Mouse (Mus musculus) hindbrain, embryonic 12.5 days (tissue): ENCODE measurements around the gene Notch3. TPM values are rescaled to one million over a fixed set of nuclear protein-coding genes. Genes with fewer than 3 reads are reported as not detected.

Source experiments
- ATAC-seq: fragments of 200-750 bp; cut with Nextera tagmentation; 2 replicates; pipeline ENCODE4 v1.8.0; 2017; ENCODE audit warnings: moderate TSS enrichment; ENCODE audit not compliant: low FRiP score
- H3K27ac ChIP-seq: fragments of 300-500 bp; sonication (generic); 2 replicates; pipeline ENCODE4 v1.5.1; 2016; ENCODE audit warnings: mild to moderate bottlenecking
- H3K27me3 ChIP-seq: fragments of 300-500 bp; sonication (generic); 2 replicates; pipeline ENCODE4 v1.6.1; 2016; ENCODE audit warnings: mild to moderate bottlenecking
- H3K36me3 ChIP-seq: fragments of 300-500 bp; sonication (generic); 2 replicates; pipeline ENCODE4 v1.6.1; 2016; ENCODE audit warnings: mild to moderate bottlenecking
- H3K4me1 ChIP-seq: fragments of 300-500 bp; sonication (generic); 2 replicates; pipeline ENCODE4 v1.6.1; 2016
- H3K4me2 ChIP-seq: fragments of 300-500 bp; sonication (generic); replicated peaks from 2 replicates; pipeline ENCODE4 v1.6.1; 2016; ENCODE audit warnings: mild to moderate bottlenecking
- H3K4me3 ChIP-seq: fragments of 300-500 bp; sonication (generic); 2 replicates; pipeline ENCODE4 v1.5.1; 2016; ENCODE audit warnings: mild to moderate bottlenecking
- H3K9ac ChIP-seq: fragments of 300-500 bp; sonication (generic); 2 replicates; pipeline ENCODE4 v1.6.1; 2016; ENCODE audit warnings: mild to moderate bottlenecking, moderate library complexity
- H3K9me3 ChIP-seq: fragments of 300-500 bp; sonication (generic); replicated peaks from 2 replicates; pipeline ENCODE4 v1.6.1; 2016; ENCODE audit warnings: mild to moderate bottlenecking
- WGBS: fragments of 180-500 bp; shearing (Covaris S2); methylation state at CpG from one replicate; pipeline ENCODE4 v1.1.7; 2016; 5-methylcytosine and 5-hydroxymethylcytosine counted together
- polyA plus RNA-seq: library from polyadenylated mRNA; unstranded; fragments of >200 nt; fragmentation: Nextera tagmentation; extraction: Ambion mirVana; gene quantifications from 2 replicates; pipeline ENCODE4 v1.2.1, GENCODE M21; 2016

Gene Notch3
- polyA plus RNA-seq, 1 experiment from 2014 or later = 23.6 TPM

DNA sequence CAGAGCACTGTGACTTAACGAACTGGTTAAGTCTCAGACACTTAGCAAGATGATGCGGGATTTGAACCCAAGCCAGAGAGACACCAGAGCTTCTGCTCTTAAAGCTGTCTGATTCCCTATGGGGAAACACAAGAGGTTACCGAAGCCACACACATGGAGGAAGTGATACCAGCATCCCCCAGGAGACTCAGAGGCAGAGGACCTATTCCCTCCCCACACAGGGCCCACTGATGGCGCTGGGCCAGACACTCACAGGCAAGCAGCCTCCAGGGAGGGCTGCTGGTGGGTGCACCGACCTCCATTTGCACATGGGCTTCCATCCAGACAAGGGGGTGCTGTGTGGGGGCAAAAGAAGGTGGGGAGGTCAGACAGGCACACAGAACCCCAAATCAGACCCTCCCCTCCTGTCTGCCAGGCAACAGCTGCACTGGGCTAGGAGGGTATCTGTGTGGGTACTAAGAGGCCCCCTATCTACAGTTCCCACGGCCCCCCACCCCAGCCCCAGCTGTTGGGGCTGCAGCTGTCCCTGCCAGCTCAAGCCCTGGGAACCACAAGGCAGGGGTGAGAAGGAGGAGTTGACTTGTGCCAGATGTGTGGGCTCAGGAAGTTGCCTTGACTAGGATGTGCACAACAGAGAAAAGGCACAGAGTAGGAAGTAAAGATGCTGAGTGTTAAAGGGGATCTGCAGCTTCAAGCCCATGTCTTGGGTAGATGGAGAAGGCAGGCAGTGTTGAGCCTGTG lies 2.6 kb downstream of the Notch3 start:
- Histone ChIP-seq H3K27ac (peak overlapping the region; percentile 58), H3K27me3 (no peaks in the 10 kb centered on the region; the same call in 1 of the 2 replicates), H3K36me3 (no peaks in the 10 kb centered on the region), H3K4me2 (peak overlapping the region; percentile 32), H3K4me3 (0 out of 2 replicates have a peak overlapping the region, but pooled peaks have one; percentile 0), H3K9me3 (no peaks in the 10 kb centered on the region), H3K9ac (no peak overlapping the region), H3K4me1 (peaks cover 50% of the 10 kb centered on the region)
- ATAC-seq = no peak
- WGBS = 55% methylated on average over 6 of the region's 6 CpGs

GRCm38 (mm10) chr17:32162112-32162850 lies 4.4 kb downstream of the Notch3 start:
- H3K9me3 ChIP-seq = no peaks in the 10 kb centered on the region
- peak overlapping the region; percentile 76 for H3K9ac ChIP-seq
- peaks cover 46% of the 10 kb centered on the region for H3K4me1 ChIP-seq
- WGBS = 3% methylated on average over 58 of the region's 58 CpGs
- H3K27me3 ChIP-seq = no peaks in the 10 kb centered on the region; the same call in 1 of the 2 replicates
- 0 out of 2 replicates have a peak overlapping the region, but pooled peaks have one; percentile 40 for H3K27ac ChIP-seq
- peak overlapping the region; percentile 95 for H3K4me2 ChIP-seq
- H3K36me3 ChIP-seq = peaks cover 14% of the 10 kb centered on the region
- H3K4me3 ChIP-seq = peak overlapping the region; percentile 59
- ATAC-seq = peak; percentile 33; the same call in 1 of the 2 replicates

- Histone ChIP-seq H3K27me3 (no peaks in the 10 kb centered on the region; the same call in 1 of the 2 replicates), H3K9me3 (no peaks in the 10 kb centered on the region), H3K4me2 (no peak overlapping the region), H3K4me1 (peaks cover 39% of the 10 kb centered on the region), H3K36me3 (peaks cover 18% of the 10 kb centered on the region), H3K27ac (no peak overlapping the region), H3K9ac (no peak overlapping the region), H3K4me3 (no peak overlapping the region)
- ATAC-seq = no peak
- 81% methylated on average over 4 of the region's 4 CpGs for WGBS
Observed at GRCm38 (mm10) chr17:32160882-32161281, 5.8 kb downstream of the Notch3 start.

DNA sequence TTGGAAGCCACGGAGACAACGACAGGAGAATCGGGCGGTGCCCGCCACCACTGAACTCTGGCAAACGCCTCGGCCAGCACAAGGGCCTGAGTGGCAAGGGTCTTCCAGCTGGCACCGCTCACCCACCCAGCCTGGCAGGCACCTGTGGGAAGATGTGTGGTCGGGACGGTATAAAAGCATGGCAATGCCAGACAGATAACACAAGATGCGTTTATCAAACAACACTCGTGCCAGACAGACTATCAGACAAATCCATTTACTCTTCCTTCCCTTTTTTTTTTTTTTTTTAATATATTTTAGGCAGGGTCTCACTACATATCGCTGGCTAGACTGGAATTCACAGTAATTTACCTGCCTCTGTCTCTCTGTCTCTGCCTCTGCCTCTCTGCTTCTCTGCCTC lies 7.8 kb downstream of the Notch3 start:
- Histone ChIP-seq H3K9me3 (no peaks in the 10 kb centered on the region), H3K27ac (no peak overlapping the region), H3K4me3 (no peak overlapping the region), H3K4me2 (no peak overlapping the region), H3K4me1 (peaks cover 23% of the 10 kb centered on the region), H3K36me3 (peaks cover 36% of the 10 kb centered on the region), H3K9ac (no peak overlapping the region), H3K27me3 (no peaks in the 10 kb centered on the region; the same call in 1 of the 2 replicates)
- ATAC-seq = no peak
- 93% methylated on average over 13 of the region's 13 CpGs for WGBS

DNA sequence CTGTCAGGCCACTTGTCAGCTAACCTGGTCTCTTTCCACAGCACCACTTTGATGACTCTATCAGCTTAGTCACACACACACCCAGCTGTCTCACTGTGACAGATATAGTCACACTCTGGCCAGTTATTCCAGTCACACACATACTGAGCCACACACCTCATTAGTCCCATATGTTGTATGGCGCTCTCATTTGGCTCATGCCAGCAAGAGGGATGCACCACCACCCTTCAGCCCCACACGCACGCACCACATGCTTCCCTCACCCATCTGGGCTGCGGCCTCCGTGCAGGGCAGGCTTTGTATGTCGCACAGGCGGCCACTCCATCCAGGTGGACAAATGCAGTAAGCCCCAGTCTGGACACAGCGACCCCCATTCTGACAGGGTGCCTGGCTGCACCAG lies 19.9 kb downstream of the Notch3 start:
- no peak overlapping the region for H3K4me2 ChIP-seq
- H3K4me1 ChIP-seq = 0 out of 2 replicates have a peak, but pooled peaks cover 3% of the 10 kb centered on the region
- WGBS = 89% methylated on average over 8 of the region's 8 CpGs
- no peaks in the 10 kb centered on the region for H3K9me3 ChIP-seq
- ATAC-seq = peak; percentile 30; the same call in 1 of the 2 replicates
- H3K4me3 ChIP-seq = no peak overlapping the region
- H3K9ac ChIP-seq = 0 out of 2 replicates have a peak overlapping the region, but pooled peaks have one; percentile 8
- peak overlapping the region; percentile 18; the same call in 1 of the 2 replicates for H3K27ac ChIP-seq
- H3K36me3 ChIP-seq = peaks cover 61% of the 10 kb centered on the region
- no peaks in the 10 kb centered on the region for H3K27me3 ChIP-seq

GRCm38 (mm10) chr17:32142907-32143854 lies 23.5 kb downstream of the Notch3 start:
- Histone ChIP-seq H3K9me3 (no peaks in the 10 kb centered on the region), H3K9ac (peak overlapping the region; percentile 51), H3K36me3 (peaks cover 73% of the 10 kb centered on the region), H3K27ac (no peak overlapping the region), H3K4me3 (peak overlapping the region; percentile 28), H3K4me1 (0 out of 2 replicates have a peak, but pooled peaks cover 3% of the 10 kb centered on the region), H3K4me2 (peak overlapping the region; percentile 52), H3K27me3 (no peaks in the 10 kb centered on the region)
- WGBS = 25% methylated on average over 39 of the region's 39 CpGs
- peak; percentile 77 for ATAC-seq

- Histone ChIP-seq H3K36me3 (peaks cover 76% of the 10 kb centered on the region), H3K27ac (no peak overlapping the region), H3K27me3 (no peaks in the 10 kb centered on the region), H3K4me3 (no peak overlapping the region), H3K4me2 (no peak overlapping the region), H3K4me1 (0 out of 2 replicates have a peak, but pooled peaks cover 3% of the 10 kb centered on the region), H3K9me3 (no peaks in the 10 kb centered on the region), H3K9ac (no peak overlapping the region)
- no peak for ATAC-seq
- 100% methylated on average over 1 of the region's 1 CpGs for WGBS
Observed at GRCm38 (mm10) chr17:32142234-32142633, 24.4 kb downstream of the Notch3 start.

DNA sequence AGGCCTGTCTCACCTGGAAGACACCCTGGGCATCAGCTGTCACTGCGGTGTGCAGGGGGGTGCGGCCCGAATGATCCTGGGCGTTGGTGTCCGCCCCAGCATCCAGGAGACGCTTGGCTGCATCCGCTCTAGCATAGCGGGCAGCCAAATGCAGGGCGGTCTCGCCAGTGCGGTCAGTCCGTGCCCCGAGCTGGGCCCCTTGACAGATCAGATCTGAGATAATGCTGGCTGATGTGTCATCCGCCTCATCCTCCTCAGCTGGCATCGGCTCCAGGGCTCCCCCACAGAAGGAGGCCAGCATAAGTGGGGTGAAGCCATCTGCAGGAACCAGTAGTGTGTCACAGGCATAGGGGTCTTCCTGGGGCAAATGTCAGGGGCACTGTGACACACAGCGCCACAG lies 33.3 kb downstream of the Notch3 start:
- no peaks in the 10 kb centered on the region for H3K27me3 ChIP-seq
- H3K27ac ChIP-seq = no peak overlapping the region
- H3K36me3 ChIP-seq = peaks cover 83% of the 10 kb centered on the region
- no peak overlapping the region for H3K4me3 ChIP-seq
- no peaks in the 10 kb centered on the region for H3K9me3 ChIP-seq
- WGBS = 93% methylated on average over 16 of the region's 16 CpGs
- ATAC-seq = no peak
- H3K4me1 ChIP-seq = no peaks in the 10 kb centered on the region
- no peak overlapping the region for H3K4me2 ChIP-seq
- H3K9ac ChIP-seq = no peak overlapping the region

DNA sequence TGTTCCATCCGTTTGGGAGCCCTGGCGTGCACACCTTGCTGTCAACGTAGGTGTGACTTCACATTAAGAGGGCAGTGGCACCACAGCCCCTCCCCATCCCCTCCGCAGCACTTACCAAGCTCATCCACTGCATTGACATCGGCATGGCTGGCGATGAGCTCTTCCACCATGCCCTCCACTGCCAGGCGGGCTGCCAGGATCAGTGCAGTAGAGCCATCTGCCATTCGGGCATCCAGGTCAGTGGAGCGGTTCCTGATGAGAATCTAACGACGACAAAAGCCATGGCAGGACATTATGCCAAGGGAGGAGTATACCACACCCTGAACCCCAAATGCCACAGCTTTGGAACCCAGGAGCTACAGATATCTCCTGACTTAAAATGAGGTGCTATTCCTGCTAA lies 34.6 kb downstream of the Notch3 start:
- Histone ChIP-seq H3K9ac (no peak overlapping the region), H3K4me1 (no peaks in the 10 kb centered on the region), H3K4me3 (no peak overlapping the region), H3K27me3 (no peaks in the 10 kb centered on the region), H3K9me3 (no peaks in the 10 kb centered on the region), H3K36me3 (peaks cover 83% of the 10 kb centered on the region), H3K27ac (no peak overlapping the region), H3K4me2 (no peak overlapping the region)
- ATAC-seq = no peak
- WGBS = 97% methylated on average over 11 of the region's 11 CpGs

- Histone ChIP-seq H3K4me3 (no peak overlapping the region), H3K27ac (no peak overlapping the region), H3K9ac (no peak overlapping the region), H3K27me3 (no peaks in the 10 kb centered on the region), H3K4me2 (no peak overlapping the region), H3K36me3 (peaks cover 84% of the 10 kb centered on the region), H3K9me3 (no peaks in the 10 kb centered on the region), H3K4me1 (no peaks in the 10 kb centered on the region)
- ATAC-seq = no peak
- 89% methylated on average over 9 of the region's 9 CpGs for WGBS
Observed at GRCm38 (mm10) chr17:32130506-32130905, 36.1 kb downstream of the Notch3 start.

- peaks cover 73% of the 10 kb centered on the region for H3K36me3 ChIP-seq
- no peaks in the 10 kb centered on the region for H3K9me3 ChIP-seq
- 96% methylated on average over 2 of the region's 2 CpGs for WGBS
Observed at GRCm38 (mm10) chr17:32127195-32127594, 39.5 kb downstream of the Notch3 start.

More at GRCm38 (mm10) chr17:32127195-32127594, 39.5 kb downstream of the Notch3 start:
- H3K27me3 ChIP-seq = no peaks in the 10 kb centered on the region
- H3K9ac ChIP-seq = no peak overlapping the region
- no peak overlapping the region for H3K27ac ChIP-seq
- no peak overlapping the region for H3K4me2 ChIP-seq
- H3K4me1 ChIP-seq = no peaks in the 10 kb centered on the region
- ATAC-seq = no peak
- H3K4me3 ChIP-seq = no peak overlapping the region
